ENCODE assay signal across 9 mouse cellular contexts in genomic region chr4:125059025-125059424, GRCm38 (mm10). TPM values are rescaled to one million over a fixed set of nuclear protein-coding genes. Genes with fewer than 3 reads are reported as not detected.
DNase-seq lines count a peak whose midpoint lies in the region; ATAC-seq lines count a peak whose summit lies in the region.
"Had no signal": no experiment of that assay in that cellular context is flagged by ENCODE, and none has a peak within 500 bp of the region (broad histone marks: within the 10 kb centered on the region; RNA-seq: fewer than 3 reads in every experiment).

No protein-coding gene starts in this region.

- H3K4me2 ChIP-seq in intestine, embryonic 16.5 days (ENCODE audit: low read depth, low read length) = peak overlapping the region; percentile 29

- ATAC-seq in intestine, embryonic 16.5 days = peak; percentile 70; the same call in 1 of the 2 replicates

- H3K9ac ChIP-seq in intestine, embryonic 16.5 days (ENCODE audit: low read depth, low read length) = no peak overlapping the region

- H3K36me3 ChIP-seq in intestine, embryonic 16.5 days (ENCODE audit: control insufficient read depth, insufficient read depth, low read length) = 0 out of 2 replicates have a peak, but pooled peaks cover 13% of the 10 kb centered on the region

- H3K4me3 ChIP-seq in intestine, embryonic 16.5 days (ENCODE audit: low read length) = no peak overlapping the region
- H3K4me3 ChIP-seq: myocyte had no signal

- intact Hi-C loops in left cerebral cortex, postnatal 4 days (cut with DNase I) = loop anchor here (2.0 kb wide), 1 partner anchor 116 kb away; no protein-coding TSS in a partner anchor

- no peaks in the 10 kb centered on the region for H3K27me3 ChIP-seq in intestine, embryonic 16.5 days (replicated peaks; ENCODE audit: control insufficient read depth, insufficient read depth, low read length)

- H3K4me1 ChIP-seq in intestine, embryonic 16.5 days (ENCODE audit: control insufficient read depth, insufficient read depth, low read length) = no peaks in the 10 kb centered on the region

- no peaks in the 10 kb centered on the region for H3K9me3 ChIP-seq in intestine, embryonic 16.5 days (ENCODE audit: control insufficient read depth, low read length)

- peak; percentile 29 to 33 for DNase-seq in cerebellum, adult 18-20 months
- DNase-seq in cerebellum, adult 11-12 months = no peak
- DNase-seq in embryo, embryonic 10 days (ENCODE audit: low spot score) = peak; percentile 93
- DNase-seq in gastrocnemius, postnatal 4 days (ENCODE audit: low spot score in 2 of 2) = peak; percentile 35 to 45
- peak; percentile 80 for DNase-seq in left cerebral cortex, postnatal 4 days
- DNase-seq in mesoderm, embryonic 11.5 days (ENCODE audit: low read depth, low spot score) = peak; percentile 81
- DNase-seq in right cerebral cortex, postnatal 4 days = peak; percentile 62

- WGBS in intestine, embryonic 16.5 days = 2% methylated on average over 8 of the region's 8 CpGs

- no peak overlapping the region for H3K27ac ChIP-seq in intestine, embryonic 16.5 days (ENCODE audit: low read length)

RNA-seq across cellular contexts. Expression of gene Dnali1, which starts 6.5 kb away (rescaled TPM):
- total RNA-seq in gastrocnemius, postnatal 4 days (2021) = not detected
- not detected in 2 replicates for polyA plus RNA-seq in intestine, embryonic 16.5 days (2015; fragmentation: Nextera tagmentation; extraction: Ambion mirVana)
- total RNA-seq in left cerebral cortex, postnatal 4 days (2021) = under 1 TPM; 0.80 to 0.91 TPM

RNA-seq across cellular contexts. Expression of gene Snip1, which starts 7.4 kb away (rescaled TPM):
- total RNA-seq in gastrocnemius, postnatal 4 days (2021) = 10 to 100 TPM; 12.2 to 12.4 TPM
- 21.3 and 22.7 TPM in 2 replicates for polyA plus RNA-seq in intestine, embryonic 16.5 days (2015; fragmentation: Nextera tagmentation; extraction: Ambion mirVana)
- 10 to 100 TPM; 16.6 to 17.4 TPM for total RNA-seq in left cerebral cortex, postnatal 4 days (2021)

RNA-seq across cellular contexts. Expression of gene Meaf6, which starts 25.9 kb away (rescaled TPM):
- total RNA-seq in gastrocnemius, postnatal 4 days (2021) = 10 to 100 TPM; 20.7 to 26.3 TPM
- polyA plus RNA-seq in intestine, embryonic 16.5 days (2015; fragmentation: Nextera tagmentation; extraction: Ambion mirVana) = 39.3 and 40.3 TPM in 2 replicates
- 100 to 1,000 TPM; 150 to 165 TPM for total RNA-seq in left cerebral cortex, postnatal 4 days (2021)

RNA-seq across cellular contexts. Expression of gene Gnl2, which starts 42.6 kb away (rescaled TPM):
- 10 to 100 TPM; 45.4 to 58.1 TPM for total RNA-seq in gastrocnemius, postnatal 4 days (2021)
- 61.8 and 64.6 TPM in 2 replicates for polyA plus RNA-seq in intestine, embryonic 16.5 days (2015; fragmentation: Nextera tagmentation; extraction: Ambion mirVana)
- total RNA-seq in left cerebral cortex, postnatal 4 days (2021) = 10 to 100 TPM; 80.4 to 83.5 TPM

Comparison
In these comparisons a context has a peak if more than half of its experiments do, and no peak if none do; other contexts are left out.
1. RNA of gene Meaf6, which starts 25.9 kb away (total RNA-seq): 150 to 165 TPM in left cerebral cortex, postnatal 4 days; 20.7 to 26.3 TPM in gastrocnemius, postnatal 4 days; every median in the first group is over 4 times any median in the second.